Mouse (Mus musculus): ENCODE results near the gene Otulin.

The Otulin gene

DNA sequence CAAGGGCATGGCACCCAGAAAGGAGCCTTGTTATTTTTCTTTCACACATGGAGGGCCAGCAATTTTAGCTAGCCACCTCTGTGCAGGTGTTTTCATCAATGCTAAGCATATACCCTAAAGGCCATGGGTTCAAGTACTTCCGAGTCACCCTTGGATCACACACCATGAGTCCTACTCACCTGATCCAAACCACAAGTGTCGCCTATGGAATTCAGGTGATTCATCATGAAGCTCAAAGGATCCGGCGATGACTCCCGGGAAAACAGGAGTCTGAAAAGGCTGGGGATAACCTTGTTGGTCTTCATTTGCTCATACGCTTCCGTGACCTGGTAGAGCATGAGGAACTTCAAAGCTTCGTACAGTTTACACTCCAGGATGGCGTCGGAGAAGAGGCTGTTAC is 27.4 kb upstream of the Otulin start:
- ATAC-seq (ENCODE audit: low TSS enrichment) = no peak

DNA sequence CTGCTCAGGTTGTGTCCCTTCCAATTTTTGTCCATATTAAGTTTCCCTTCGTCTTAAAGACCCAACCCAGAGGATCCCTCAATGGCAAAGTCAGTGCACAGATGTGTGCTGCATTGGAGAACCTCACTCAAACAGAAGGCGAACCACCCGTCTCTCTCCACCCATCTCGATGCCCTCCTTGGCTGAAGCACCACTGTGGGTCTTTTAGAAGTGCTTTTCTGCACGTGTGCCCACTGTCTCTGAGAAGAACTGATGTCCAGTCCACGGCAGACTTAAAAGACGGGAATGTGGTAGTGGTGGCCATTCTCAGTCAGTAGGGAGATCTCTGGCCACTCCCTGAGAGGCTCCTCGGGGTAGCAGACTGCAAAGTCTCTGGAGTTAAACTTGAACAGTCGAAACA is 26.1 kb upstream of the Otulin start:
- ATAC-seq (ENCODE audit: low TSS enrichment) = no peak

DNA sequence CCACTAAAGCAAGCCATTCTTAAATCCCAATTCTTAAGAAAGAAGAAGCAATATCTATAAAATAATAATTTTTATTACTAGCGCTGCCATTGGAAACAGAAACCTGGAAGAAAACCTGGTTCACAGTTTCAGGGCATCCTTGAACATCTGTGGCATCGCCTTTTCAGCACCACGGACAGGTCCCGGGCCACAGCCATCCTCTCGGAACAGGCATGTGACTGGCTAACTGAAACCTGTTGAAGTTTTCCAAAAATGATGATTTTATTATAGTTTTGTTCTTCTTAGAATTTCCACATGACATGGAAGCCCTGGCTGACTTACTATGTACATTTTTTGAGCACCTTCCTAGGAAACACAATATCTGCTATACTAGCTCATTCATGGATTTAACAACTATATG is 24.5 kb upstream of the Otulin start:
- no peak for ATAC-seq (ENCODE audit: low TSS enrichment)

DNA sequence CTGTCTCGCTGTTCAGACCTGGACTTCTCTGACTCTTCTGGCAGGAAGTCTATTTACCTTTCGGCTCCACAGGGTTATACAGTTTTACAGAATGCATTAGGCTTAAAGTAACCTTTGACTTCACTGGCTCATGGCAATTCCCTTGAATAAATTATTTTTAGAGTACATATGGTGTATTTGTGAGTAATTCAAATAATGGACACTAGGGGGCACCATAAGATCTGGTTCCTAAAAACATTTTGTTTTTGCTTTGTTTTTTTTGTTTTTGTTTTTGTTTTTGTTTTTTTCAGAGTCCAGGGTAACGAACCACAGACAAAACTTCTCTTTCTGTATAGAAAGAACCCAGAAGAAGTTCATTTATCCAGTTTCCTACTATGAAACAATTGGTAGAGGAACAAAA is 17.2 kb upstream of the Otulin start:
- no peak for ATAC-seq (ENCODE audit: low TSS enrichment)

DNA sequence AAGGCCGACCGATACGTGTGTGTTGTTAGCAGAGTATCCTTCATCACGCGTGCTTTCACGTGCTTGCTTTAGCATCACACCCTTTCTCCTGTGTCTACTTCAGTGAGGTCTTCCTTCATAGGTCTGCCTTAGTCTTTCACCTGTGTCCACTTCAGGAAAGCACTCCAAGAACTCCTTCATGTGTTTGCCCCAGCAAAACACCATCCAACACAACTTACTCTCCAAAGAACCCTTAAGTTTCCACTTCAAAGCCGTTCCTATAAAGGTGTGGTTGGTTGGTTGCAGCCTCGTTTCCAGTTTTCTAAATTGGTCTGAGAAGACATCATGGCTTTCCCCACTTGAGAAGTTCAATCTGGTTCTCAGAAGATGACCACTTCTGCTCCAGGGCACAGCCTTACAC is 16.2 kb upstream of the Otulin start:
- no peak for ATAC-seq (ENCODE audit: low TSS enrichment)

DNA sequence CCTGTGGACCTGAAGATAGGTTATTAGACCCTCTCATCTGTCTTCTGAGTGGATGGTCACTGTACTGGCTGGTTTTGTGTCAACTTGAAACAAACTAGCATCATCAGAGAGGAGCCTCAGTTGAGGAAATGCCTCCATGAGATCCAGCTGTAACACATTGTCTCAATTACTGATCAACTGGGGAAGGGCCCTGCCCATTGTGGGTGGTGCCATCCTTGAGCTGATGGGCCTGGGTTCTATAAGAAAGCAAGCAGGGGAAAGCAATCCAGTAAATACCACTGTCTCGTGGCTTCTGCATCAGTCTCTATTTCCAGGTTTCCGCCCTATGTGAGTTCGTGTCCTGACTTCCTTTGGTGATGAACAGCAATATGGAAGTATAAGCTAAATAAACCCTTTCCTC is 14.8 kb upstream of the Otulin start:
- no peak for ATAC-seq (ENCODE audit: low TSS enrichment)

DNA sequence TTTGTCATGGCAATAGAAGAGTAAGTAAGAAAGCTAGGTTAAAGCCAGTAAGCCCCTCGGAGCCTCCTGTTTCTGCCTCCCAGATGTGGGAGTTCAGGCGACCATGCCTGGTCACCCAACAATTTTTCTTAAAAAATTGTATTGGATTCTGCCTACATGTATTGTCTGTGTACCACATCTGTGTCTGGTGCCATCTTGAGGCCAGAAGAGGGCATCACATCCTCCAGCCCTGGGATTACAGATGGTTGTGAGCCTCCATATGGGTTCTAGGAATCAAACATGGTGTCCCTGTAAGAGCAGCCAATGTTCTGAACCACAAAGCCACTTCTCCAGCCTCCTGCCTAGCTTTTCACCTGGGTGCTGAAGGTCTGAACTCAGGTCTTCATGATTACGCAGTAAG is 12.4 kb upstream of the Otulin start:
- peak; percentile 97 for ATAC-seq (ENCODE audit: low TSS enrichment)

DNA sequence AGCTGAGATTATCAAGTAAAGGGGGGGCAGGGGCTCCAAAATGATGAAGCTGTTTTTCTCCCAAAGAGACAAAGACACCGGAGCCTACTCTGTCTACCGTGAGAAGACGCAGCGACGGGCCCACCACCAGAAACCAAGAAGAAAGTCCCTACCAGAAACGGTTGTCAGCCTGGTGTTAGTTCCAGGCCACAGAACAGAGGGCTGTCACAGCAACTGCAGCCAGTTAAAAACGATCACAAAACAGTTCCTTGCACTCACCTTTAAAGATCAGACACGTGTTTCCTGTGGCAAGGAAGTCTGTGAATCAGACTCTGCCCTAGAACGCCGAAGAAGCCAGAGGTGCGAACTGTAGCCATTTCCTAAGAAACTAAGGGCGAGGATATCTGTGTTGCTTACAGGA is 10.7 kb upstream of the Otulin start:
- ATAC-seq (ENCODE audit: low TSS enrichment) = no peak

DNA sequence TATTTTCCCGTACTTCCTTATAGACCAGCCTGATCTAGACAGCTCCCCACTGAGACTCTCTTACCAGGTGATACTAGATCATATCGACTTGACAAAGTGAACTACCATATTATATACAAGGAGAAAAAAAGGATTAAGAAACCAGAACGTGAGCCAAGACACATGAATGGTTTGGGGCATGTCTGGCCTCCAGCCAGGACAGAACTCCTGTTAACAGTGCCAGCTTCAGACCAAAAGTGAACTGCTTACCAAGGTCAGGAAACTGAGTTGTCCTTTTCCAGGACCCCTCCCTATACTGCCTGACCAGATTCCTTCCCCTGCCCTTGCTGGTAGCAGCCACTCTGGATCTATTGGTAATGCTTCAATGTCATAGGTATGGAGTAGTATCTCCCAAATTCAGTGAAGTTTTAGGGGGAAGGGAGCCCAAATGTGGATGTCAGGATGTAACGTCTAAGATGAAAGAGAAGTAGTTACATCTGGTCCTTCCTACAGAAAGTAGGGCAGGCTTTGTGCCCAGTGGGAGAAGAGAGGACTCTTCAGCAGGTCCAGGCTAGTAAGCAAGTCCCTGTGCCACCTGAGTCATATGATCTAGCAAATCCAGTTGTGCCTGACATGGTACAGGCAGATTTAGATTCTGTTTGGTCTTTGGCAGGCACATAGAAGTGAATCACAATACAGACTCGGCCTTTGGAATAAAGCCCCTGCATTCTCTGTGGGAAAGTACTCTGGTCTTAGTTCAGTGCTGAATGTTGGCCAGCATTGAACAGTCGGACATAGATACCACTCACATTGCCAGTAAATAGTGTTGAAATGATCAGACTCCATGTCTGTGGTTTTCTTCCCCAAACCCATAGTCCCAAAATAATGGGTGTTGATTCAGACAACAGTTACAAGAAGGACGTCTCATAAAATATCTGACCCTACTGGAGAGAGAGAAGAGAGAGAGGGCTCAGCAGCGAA is 3.7 kb upstream of the Otulin start:
- ATAC-seq (ENCODE audit: low TSS enrichment) = no peak

DNA sequence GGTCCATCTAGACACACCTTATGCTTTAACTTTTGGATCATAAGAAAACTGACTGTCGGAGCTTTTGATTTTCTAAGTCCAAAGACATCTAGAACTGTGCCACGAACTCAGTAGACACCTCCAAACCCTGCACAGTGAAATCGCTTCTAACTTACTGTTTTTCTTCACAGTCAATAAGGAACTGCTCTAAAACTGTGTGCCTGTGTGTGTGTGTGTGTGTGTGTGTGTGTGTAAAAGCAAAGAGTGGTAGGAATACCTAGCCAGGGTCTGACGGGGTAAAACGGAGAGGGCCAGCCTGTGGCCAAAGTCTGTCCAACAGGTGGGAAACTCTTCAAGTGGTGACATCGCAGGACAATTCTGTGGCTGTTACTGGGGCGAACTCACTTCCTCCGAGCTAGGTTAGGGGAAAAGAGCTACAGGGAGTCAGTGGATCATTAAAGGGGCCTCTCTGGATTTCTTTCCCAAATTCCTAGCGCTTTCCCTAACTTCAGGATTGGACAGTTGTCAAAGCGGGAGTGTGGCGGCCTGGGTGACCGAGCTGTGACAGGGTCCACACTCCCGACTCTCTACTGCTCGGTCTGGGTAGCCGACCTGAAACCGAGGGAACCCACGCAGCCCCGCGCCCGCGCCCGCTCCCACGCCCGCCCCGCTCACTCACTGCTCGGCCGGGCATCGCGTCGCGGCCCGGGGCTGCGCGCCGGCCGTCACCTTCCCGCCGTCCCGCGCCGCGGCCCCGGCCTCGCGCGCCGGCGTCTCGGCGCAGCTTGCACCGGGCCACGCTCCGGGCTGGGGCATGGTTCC is 493 bp downstream of the Otulin start:
- ATAC-seq (ENCODE audit: low TSS enrichment) = peak; percentile 29; the same call in 1 of the 2 replicates

DNA sequence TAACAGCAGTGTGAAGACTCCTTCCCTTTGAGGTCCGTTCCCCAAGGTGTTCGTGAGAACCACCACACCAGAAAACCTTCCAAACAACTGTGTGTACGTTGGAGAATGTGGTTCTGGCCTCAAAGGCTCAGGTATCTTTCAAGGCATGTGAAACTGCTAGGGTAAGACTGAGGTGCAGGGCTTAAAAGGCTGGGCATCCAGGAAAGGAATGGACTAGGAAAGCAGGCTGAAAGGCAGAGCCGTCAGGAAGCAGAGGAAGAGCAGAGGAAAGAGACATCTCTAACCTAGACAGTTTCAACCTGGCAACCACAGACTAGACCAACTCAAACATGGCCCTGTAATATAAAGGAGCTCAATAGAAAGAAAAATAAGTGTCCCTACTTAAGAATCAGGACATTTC is 1.4 kb downstream of the Otulin start:
- no peak for ATAC-seq (ENCODE audit: low TSS enrichment)

DNA sequence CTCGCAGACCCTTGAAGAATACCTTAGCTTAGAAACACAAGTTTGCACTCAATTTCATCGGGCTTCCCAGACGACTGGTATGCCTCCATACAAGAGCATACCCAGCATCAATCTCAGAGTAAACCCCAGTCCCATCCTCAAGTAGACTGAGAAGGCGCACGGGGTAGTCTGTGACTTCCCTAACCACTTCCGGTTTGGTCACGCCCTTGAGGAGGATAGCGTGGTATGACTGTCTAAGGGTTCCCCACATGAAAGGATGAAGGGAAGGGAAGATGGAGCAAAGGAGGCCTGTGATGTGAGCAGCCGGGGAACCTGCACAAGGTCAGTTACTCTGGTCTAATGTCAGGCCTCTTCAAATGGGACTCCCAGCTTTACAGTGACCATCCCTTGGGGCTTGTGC is 2.7 kb downstream of the Otulin start:
- ATAC-seq (ENCODE audit: low TSS enrichment) = no peak

DNA sequence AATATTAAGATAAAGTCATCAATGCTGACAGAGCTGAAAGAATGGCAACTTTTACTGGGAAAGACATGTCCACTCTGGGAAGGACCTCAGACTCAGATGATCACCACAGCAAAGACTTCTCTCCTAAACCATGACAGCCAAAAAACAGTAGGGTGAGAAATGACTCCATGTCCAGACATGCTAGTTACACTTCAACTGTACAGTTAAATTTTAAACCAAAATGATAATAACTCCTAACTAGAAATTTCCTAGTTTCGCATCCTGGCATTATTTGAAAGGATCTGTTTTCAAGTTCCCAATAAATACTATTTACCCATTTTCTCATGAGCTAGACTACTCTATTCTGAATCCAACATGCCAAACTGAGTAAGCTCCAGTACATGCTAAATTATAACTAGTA is 4.2 kb downstream of the Otulin start:
- ATAC-seq (ENCODE audit: low TSS enrichment) = no peak

DNA sequence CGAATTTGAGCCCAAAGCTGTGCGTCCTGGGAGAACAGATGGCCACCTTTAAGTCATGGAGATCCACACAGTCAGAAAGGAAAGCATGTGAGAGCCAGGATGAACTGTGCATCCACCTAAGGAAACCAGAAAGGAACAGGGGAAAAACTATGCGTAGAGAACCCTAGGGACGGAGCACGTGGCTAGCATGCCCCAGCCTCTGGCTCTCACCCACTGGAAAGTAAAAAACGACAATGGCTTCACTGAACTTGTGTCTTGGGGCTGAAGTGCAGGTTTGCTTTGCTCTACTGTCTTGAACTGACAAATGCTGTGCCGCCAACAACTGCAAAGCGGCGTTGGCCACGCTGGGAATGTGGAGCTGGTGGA is 4.6 kb downstream of the Otulin start:
- ATAC-seq (ENCODE audit: low TSS enrichment) = no peak

DNA sequence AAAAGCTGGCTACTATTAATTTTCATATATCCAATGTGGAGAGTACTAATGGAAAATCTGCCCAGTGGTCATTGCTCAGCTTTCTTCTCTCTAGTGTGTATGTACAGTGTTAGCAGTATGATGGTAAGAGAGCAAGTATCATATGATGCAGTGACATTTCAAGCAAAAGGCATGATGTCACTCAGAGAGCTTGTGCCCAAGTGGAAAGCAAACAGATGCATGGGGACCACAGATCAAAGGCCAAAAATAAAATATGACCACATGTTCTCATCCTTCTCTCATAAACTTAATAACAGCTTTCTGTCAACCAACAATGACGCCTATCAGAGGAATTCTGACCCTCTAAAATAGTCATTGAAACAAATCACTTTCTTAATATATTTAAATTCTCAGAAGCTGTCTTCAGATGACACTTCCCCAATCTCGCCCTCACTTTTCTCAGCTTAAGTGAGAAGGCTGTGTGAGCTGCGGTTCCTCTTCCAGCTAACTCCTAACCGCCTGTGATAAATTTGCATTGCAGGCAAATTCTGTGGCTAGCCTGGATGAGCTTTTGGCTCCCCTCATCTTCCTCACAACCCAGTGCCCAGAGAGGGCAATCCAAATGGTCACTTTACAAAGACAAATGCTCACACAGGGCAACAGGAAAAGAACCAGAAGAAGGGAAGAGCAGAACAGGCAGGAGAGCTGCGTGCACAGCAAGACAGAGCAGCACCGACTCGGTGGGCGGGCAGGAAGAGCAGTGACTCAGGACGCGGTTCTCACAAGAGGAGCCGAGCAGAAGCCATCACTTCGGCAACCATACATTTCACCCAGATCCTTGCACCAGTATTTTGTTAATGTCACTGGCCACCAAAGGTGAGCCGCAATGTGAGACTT is 5.2 kb downstream of the Otulin start:
- peak; percentile 68 for ATAC-seq (ENCODE audit: low TSS enrichment)

DNA sequence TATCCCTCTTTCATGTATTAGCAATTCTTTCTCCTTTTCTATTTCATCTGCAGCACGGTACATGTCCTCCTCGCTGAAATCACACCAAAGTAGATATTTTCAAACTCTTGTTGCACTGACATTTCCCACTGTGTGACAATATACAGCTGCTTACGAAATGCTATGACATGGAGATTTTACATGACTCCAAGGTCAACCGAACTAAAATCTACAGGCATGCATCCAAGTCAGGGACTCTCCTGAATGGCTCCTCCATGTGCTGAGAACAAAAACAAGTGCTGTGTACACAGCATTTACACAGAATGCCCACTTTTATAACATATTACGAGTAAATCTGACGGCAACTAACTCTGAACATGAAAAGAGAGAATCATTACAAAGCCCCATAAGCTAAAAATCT is 7.2 kb downstream of the Otulin start:
- ATAC-seq (ENCODE audit: low TSS enrichment) = no peak

DNA sequence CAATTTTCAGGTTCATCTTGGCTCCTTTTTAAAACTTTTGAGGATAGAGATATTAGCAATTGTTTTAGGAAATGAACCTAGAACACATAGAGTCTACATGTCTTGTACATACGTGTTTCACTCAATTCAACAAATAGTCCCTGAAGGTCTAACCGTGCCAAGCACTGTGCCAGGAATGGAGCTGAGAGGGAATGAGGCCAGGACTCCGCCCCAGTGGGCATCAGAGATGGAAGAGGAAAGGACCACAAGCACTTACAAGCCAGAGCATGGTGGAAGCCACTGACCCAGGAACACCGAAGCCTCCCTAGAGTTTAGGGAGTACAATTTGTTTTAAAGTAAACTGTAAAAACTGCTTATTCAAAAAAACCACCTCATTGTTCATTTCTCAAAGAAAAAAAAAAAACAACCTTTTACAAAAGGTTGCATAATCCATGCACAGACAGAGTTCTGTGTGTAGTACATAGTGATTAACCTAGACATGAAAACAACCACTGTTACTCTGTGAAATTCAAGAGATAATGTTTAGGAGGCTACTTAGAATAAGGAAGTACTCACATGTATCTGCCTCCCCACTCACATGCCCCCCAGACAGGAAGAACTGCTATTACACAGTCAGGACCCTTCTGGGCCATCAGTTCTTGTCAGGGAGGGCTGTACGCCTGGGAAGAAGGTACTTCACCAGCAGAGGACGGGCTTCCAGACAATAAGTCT is 9.9 kb downstream of the Otulin start:
- ATAC-seq (ENCODE audit: low TSS enrichment) = no peak

DNA sequence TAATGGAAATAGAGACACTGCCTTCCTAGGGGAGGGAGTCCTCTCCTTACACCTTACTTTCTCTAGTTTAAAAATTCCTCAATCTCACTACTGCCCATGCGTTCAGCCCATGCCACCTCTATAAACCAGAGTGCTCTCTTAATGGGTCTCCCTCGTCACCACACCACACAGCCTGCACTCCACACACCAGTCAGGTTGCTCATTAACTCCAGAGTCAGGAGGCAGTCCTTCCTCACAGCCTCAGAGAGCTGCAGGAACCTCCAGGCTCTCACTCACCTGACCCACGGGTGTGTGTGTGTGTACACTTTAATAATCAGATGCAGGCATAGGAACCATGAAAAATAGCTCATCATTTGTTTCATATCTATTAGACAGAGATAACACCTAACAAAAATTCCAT is 10.8 kb downstream of the Otulin start:
- ATAC-seq (ENCODE audit: low TSS enrichment) = no peak

DNA sequence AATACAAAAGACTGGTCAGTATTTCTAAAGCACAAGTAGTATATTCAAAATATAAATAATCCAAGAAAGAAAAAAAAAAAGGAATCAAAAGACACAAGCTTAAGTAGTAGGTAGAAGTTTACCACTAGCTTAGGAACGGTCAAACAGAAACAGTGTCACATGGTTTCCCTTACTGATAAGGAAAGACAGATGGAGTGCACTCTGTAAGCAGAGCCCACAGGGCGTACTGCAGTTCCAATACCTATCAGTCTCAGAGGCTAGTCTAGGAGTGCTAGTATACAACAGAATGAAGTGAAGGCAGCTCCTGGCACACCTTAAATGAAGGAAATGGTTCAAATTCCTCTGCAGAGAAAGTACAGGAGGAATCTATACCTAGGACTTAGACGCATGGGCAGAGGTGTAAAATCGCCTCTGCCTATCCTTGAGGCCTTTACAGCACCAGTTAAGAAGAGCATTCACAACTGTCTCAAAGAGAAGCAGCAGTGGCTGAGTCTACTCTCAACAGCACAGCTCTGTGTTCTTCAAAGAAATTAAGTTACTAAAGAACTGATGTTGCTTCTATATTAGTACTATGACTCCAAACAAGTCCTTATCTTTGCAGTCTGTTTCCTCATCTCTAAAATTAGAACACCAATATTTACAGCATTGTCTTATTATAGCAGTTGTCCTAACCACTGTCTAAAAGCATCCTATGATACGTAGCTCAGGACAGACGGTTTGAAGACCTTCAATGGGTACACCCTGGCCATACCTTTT is 11.5 kb downstream of the Otulin start:
- no peak for ATAC-seq (ENCODE audit: low TSS enrichment)

DNA sequence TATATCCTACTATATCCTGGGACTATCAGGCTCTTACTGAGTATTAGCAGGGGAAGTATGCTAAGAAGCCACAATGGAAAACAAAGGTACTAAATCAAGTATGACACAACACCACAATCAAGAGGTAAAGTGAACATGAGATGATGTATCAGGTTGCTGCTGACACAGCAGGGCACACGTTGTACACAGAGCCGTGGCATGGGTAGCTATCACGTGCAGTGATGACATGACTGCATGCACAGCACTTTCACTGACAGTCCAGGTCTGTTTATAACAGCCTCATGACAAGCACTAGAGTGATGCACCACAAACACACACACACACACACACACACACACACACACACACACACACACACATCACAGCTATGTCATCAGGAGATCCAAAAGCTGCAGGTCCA is 13.3 kb downstream of the Otulin start:
- ATAC-seq (ENCODE audit: low TSS enrichment) = no peak

DNA sequence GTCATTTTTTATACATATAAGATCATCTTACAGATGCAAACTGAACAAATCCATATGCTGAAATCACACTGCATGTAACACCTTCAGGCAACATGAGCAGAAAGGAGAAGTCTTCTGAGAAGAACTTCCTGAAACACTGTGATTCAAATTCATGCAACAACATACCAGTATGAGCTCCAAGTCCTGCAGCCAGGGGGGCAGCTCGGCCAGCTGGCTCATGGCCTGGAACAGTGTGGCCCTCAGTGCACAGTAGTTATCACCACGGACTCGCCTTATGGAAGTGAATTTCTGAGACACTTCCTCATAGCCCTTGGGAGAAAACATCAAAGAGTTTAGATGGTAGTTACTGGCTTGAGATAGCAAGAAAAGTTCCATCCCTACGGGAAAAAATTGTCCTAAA is 14.3 kb downstream of the Otulin start:
- ATAC-seq (ENCODE audit: low TSS enrichment) = no peak
